Mouse (Mus musculus) hindbrain, embryonic 16.5 days (tissue): ENCODE results near the gene Dzip1l. TPM values are rescaled to one million over a fixed set of nuclear protein-coding genes. Genes with fewer than 3 reads are reported as not detected.
"Not testable (repeated sequence)": the region's sequence is repeated elsewhere in the genome, so short reads cannot be mapped to it uniquely, and the experiment has no call there.

Experiments
- ATAC-seq: fragments of 200-750 bp; cut with Nextera tagmentation; 2 replicates; pipeline ENCODE4 v1.8.0; 2017; ENCODE audit warnings: moderate TSS enrichment, moderate library complexity
- H3K27ac ChIP-seq: fragments of 300-500 bp; sonication (generic); 2 replicates; pipeline ENCODE4 v1.5.1; 2014; ENCODE audit warnings: low read depth, mild to moderate bottlenecking, control low read depth, low read length, moderate library complexity
- H3K27me3 ChIP-seq: fragments of 300-500 bp; sonication (generic); replicated peaks from 2 replicates; pipeline ENCODE4 v1.6.1; 2014; ENCODE audit warnings: low read length; ENCODE audit not compliant: control insufficient read depth, insufficient read depth
- H3K36me3 ChIP-seq: fragments of 300-500 bp; sonication (generic); 2 replicates; pipeline ENCODE4 v1.6.1; 2014; ENCODE audit warnings: mild to moderate bottlenecking, low read length, moderate library complexity, mixed read lengths; ENCODE audit not compliant: control insufficient read depth, insufficient read depth
- H3K4me1 ChIP-seq: fragments of 300-500 bp; sonication (generic); 2 replicates; pipeline ENCODE4 v1.6.1; 2014; ENCODE audit warnings: low read depth, low read length; ENCODE audit not compliant: control insufficient read depth, insufficient read depth
- H3K4me2 ChIP-seq: fragments of 300-500 bp; sonication (generic); 2 replicates; pipeline ENCODE4 v1.6.1; 2014; ENCODE audit warnings: mild to moderate bottlenecking, low read length, control low read depth, moderate library complexity
- H3K4me3 ChIP-seq: fragments of 300-500 bp; sonication (generic); 2 replicates; pipeline ENCODE4 v1.5.1; 2014; ENCODE audit warnings: mild to moderate bottlenecking, low read length, control low read depth, moderate library complexity
- H3K9ac ChIP-seq: fragments of 300-500 bp; sonication (generic); 2 replicates; pipeline ENCODE4 v1.6.1; 2014; ENCODE audit warnings: low read depth, mild to moderate bottlenecking, control low read depth, low read length, moderate library complexity
- H3K9me3 ChIP-seq: fragments of 300-500 bp; sonication (generic); 2 replicates; pipeline ENCODE4 v1.6.1; 2014; ENCODE audit warnings: mild to moderate bottlenecking, low read length, moderate library complexity; ENCODE audit not compliant: control insufficient read depth
- WGBS: fragments of 180-500 bp; shearing (Covaris S2); extraction: QIAGEN DNeasy Blood & Tissue Kit; methylation state at CpG from one replicate; pipeline ENCODE4 v1.1.7; 2014; 5-methylcytosine and 5-hydroxymethylcytosine counted together
- polyA plus RNA-seq: library from polyadenylated mRNA; unstranded; fragments of >200 nt; fragmentation: Nextera tagmentation; extraction: Ambion mirVana; gene quantifications from 2 replicates; pipeline ENCODE4 v1.2.1, GENCODE M21; 2015

The Dzip1l gene
- 10.0 and 10.2 TPM in 2 replicates for polyA plus RNA-seq

GRCm38 (mm10) chr9:99629281-99630011, at the start of gene Dzip1l:
Gene Dzip1l (plus strand): TSS chr9:99629496.
- H3K36me3 ChIP-seq, result no peaks in the 10 kb centered on the region
- WGBS, result 0% methylated on average over 44 of the region's 44 CpGs
- H3K9ac ChIP-seq, result peak within 1 kb of the TSS; percentile 79
- peak within 1 kb of the TSS; percentile 64 for H3K4me2 ChIP-seq
- peak within 1 kb of the TSS; percentile 85 for H3K27ac ChIP-seq
- H3K27me3 ChIP-seq, result no peaks in the 10 kb centered on the region
- H3K4me3 ChIP-seq, result peak within 1 kb of the TSS; percentile 60
- no peaks in the 10 kb centered on the region for H3K9me3 ChIP-seq
- peaks cover 21% of the 10 kb centered on the region for H3K4me1 ChIP-seq
- ATAC-seq, result peak; percentile 93

GRCm38 (mm10) chr9:99580655-99581054, 48.6 kb upstream of the Dzip1l start:
- H3K4me2 ChIP-seq, result no peak overlapping the region
- 58% methylated on average over 2 of the region's 2 CpGs for WGBS
- no peak overlapping the region for H3K9ac ChIP-seq
- ATAC-seq, result 0 out of 2 replicates have a peak, but pooled peaks have one; percentile 50
- H3K9me3 ChIP-seq, result no peaks in the 10 kb centered on the region
- H3K36me3 ChIP-seq, result peaks cover 16% of the 10 kb centered on the region
- no peak overlapping the region for H3K4me3 ChIP-seq
- no peak overlapping the region for H3K27ac ChIP-seq
- H3K27me3 ChIP-seq, result no peaks in the 10 kb centered on the region
- peaks cover 14% of the 10 kb centered on the region for H3K4me1 ChIP-seq

GRCm38 (mm10) chr9:99587505-99588202, 41.6 kb upstream of the Dzip1l start:
- no peak for ATAC-seq

GRCm38 (mm10) chr9:99591144-99591543, 38.2 kb upstream of the Dzip1l start:
- H3K27me3 ChIP-seq, result no peaks in the 10 kb centered on the region
- H3K4me1 ChIP-seq, result no peaks in the 10 kb centered on the region
- H3K4me2 ChIP-seq, result no peak overlapping the region
- WGBS, result 85% methylated on average over 8 of the region's 8 CpGs
- no peak for ATAC-seq
- H3K36me3 ChIP-seq, result no peaks in the 10 kb centered on the region
- H3K4me3 ChIP-seq, result no peak overlapping the region
- no peak overlapping the region for H3K27ac ChIP-seq
- H3K9me3 ChIP-seq, result no peaks in the 10 kb centered on the region
- no peak overlapping the region for H3K9ac ChIP-seq

More at GRCm38 (mm10) chr9:99587505-99588202, 41.6 kb upstream of the Dzip1l start:
- Histone ChIP-seq H3K4me3 (no peak overlapping the region), H3K9me3 (no peaks in the 10 kb centered on the region), H3K4me2 (no peak overlapping the region), H3K36me3 (peaks cover 10% of the 10 kb centered on the region), H3K27me3 (no peaks in the 10 kb centered on the region), H3K27ac (no peak overlapping the region), H3K9ac (no peak overlapping the region), H3K4me1 (no peaks in the 10 kb centered on the region)
- 24% methylated on average over 8 of the region's 8 CpGs for WGBS

GRCm38 (mm10) chr9:99599127-99599526, 30.2 kb upstream of the Dzip1l start:
- H3K27me3 ChIP-seq, H3K36me3 ChIP-seq, H3K27ac ChIP-seq, H3K4me3 ChIP-seq, H3K9me3 ChIP-seq, ATAC-seq, H3K4me1 ChIP-seq, H3K9ac ChIP-seq, H3K4me2 ChIP-seq: not testable (repeated sequence)
- WGBS, result 94% methylated on average over 6 of the region's 6 CpGs

- Histone ChIP-seq H3K27me3 (no peaks in the 10 kb centered on the region), H3K36me3 (no peaks in the 10 kb centered on the region), H3K4me2 (no peak overlapping the region), H3K9ac (no peak overlapping the region), H3K27ac (no peak overlapping the region), H3K9me3 (no peaks in the 10 kb centered on the region), H3K4me3 (no peak overlapping the region), H3K4me1 (no peaks in the 10 kb centered on the region)
- WGBS, result 76% methylated on average over 2 of the region's 2 CpGs
- ATAC-seq, result no peak
These were observed 25.7 kb upstream of the Dzip1l start for GRCm38 (mm10) chr9:99603566-99603965.

GRCm38 (mm10) chr9:99612202-99612601, 17.1 kb upstream of the Dzip1l start, which contains the start of gene A4gnt:
Gene A4gnt (plus strand): TSS chr9:99612502.
- H3K4me2 ChIP-seq, result no peak within 1 kb of the TSS
- no peaks in the 10 kb centered on the region for H3K36me3 ChIP-seq
- H3K27me3 ChIP-seq, result no peaks in the 10 kb centered on the region
- H3K27ac ChIP-seq, result no peak within 1 kb of the TSS
- H3K4me3 ChIP-seq, result no peak within 1 kb of the TSS
- no peak for ATAC-seq
- no peaks in the 10 kb centered on the region for H3K9me3 ChIP-seq
- no peak within 1 kb of the TSS for H3K9ac ChIP-seq
- 61% methylated on average over 2 of the region's 2 CpGs for WGBS
- H3K4me1 ChIP-seq, result no peaks in the 10 kb centered on the region

GRCm38 (mm10) chr9:99619688-99620087, 9.6 kb upstream of the Dzip1l start:
- no peak for ATAC-seq
- H3K4me2 ChIP-seq, result no peak overlapping the region
- no peaks in the 10 kb centered on the region for H3K9me3 ChIP-seq
- no peak overlapping the region for H3K4me3 ChIP-seq
- no peak overlapping the region for H3K9ac ChIP-seq
- no peaks in the 10 kb centered on the region for H3K27me3 ChIP-seq
- no peaks in the 10 kb centered on the region for H3K36me3 ChIP-seq
- no peaks in the 10 kb centered on the region for H3K4me1 ChIP-seq
- H3K27ac ChIP-seq, result no peak overlapping the region
- 92% methylated on average over 7 of the region's 8 CpGs for WGBS

- no peaks in the 10 kb centered on the region for H3K9me3 ChIP-seq
- H3K4me1 ChIP-seq, result no peaks in the 10 kb centered on the region
- no peak overlapping the region for H3K27ac ChIP-seq
- 89% methylated on average over 11 of the region's 11 CpGs for WGBS
- no peaks in the 10 kb centered on the region for H3K36me3 ChIP-seq
- no peak overlapping the region for H3K4me3 ChIP-seq
- no peak overlapping the region for H3K4me2 ChIP-seq
- H3K9ac ChIP-seq, result no peak overlapping the region
- no peaks in the 10 kb centered on the region for H3K27me3 ChIP-seq
- ATAC-seq, result no peak
These were observed 9.1 kb upstream of the Dzip1l start for GRCm38 (mm10) chr9:99620196-99620595.
